Mouse (Mus musculus): ENCODE results near the gene Msi2.

DNA sequence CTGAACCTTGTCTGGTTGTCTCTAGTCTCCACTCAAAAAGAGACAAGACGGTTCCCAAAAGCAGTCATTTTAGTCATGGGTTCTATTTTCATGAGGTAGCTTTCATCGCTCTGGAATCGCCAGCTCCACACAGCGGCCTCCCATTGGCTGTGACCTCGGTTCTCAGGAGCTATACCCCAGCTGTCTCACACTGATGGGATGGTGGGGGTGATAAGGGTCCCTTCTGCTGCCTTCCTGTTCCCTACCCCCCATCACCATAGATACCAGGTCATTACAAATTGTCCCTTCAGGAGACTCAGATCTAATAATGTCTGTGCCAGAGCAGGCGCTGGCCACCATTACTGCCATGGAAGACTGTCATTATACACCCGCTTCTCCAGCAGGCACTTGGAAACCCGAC is 255.5 kb downstream of the Msi2 start:
- no peak for TF ChIP-seq CTCF (IDR thresholded peaks at IDR 0.05; ENCODE audit: insufficient read depth, low read depth, low read length)
- no peak for TF ChIP-seq POLR2A (IDR thresholded peaks at IDR 0.05; ENCODE audit: insufficient read depth, low read depth, low read length)

All from olfactory bulb, adult 2 months (tissue).